Comparison of ENCODE assay signal across 9 mouse cellular contexts in genomic region chr5:38549461-38549909, GRCm38 (mm10). TPM values are rescaled to one million over a fixed set of nuclear protein-coding genes. Genes with fewer than 3 reads are reported as not detected.
DNase-seq lines count a peak whose midpoint lies in the region; ATAC-seq and TF ChIP-seq lines count a peak whose summit lies in the region.
"Had no signal": no experiment of that assay in that cellular context is flagged by ENCODE, and none has a peak within 500 bp of the region (broad histone marks: within the 10 kb centered on the region; RNA-seq: fewer than 3 reads in every experiment).

No protein-coding gene starts in this region.

- intact Hi-C loops in heart, postnatal 10 days (cut with DNase I): no loop called here

- peak; percentile 77 for ATAC-seq in embryonic facial prominence, embryonic 15.5 days (ENCODE audit: insufficient number of reproducible peaks, low FRiP score, low TSS enrichment, low read depth)

- no peak overlapping the region for H3K4me2 ChIP-seq in embryonic facial prominence, embryonic 15.5 days (replicated peaks)

- H3K27me3 ChIP-seq in kidney, adult 2 months (replicated peaks; ENCODE audit: control insufficient read depth, insufficient read depth, low read length): no peaks in the 10 kb centered on the region
- no peaks in the 10 kb centered on the region for H3K27me3 ChIP-seq in embryonic facial prominence, embryonic 15.5 days

- 57% methylated on average over 3 of the region's 3 CpGs for WGBS in kidney, adult 2 months
- WGBS in embryonic facial prominence, embryonic 15.5 days: 35% methylated on average over 3 of the region's 3 CpGs

- peaks cover 4% of the 10 kb centered on the region; the same call in 1 of the 2 replicates for H3K36me3 ChIP-seq in kidney, adult 2 months (ENCODE audit: control insufficient read depth, insufficient read depth, low read length)
- H3K36me3 ChIP-seq in embryonic facial prominence, embryonic 15.5 days: peaks cover 67% of the 10 kb centered on the region

- H3K4me1 ChIP-seq in kidney, adult 2 months (ENCODE audit: control insufficient read depth, insufficient read depth, low read length): peaks cover 9% of the 10 kb centered on the region
- peaks cover 46% of the 10 kb centered on the region for H3K4me1 ChIP-seq in embryonic facial prominence, embryonic 15.5 days

- H3K4me3 ChIP-seq in kidney, adult 2 months (ENCODE audit: insufficient read depth, low read depth, low read length): no peak overlapping the region
- H3K4me3 ChIP-seq in embryonic facial prominence, embryonic 15.5 days (replicated peaks): no peak overlapping the region

- no peak for TF ChIP-seq POLR2A in kidney, adult 2 months (IDR thresholded peaks at IDR 0.05; ENCODE audit: low read depth, low read length)

- TF ChIP-seq CTCF in kidney, adult 2 months (conservative IDR thresholded peaks at IDR 0.05; ENCODE audit: insufficient read depth, insufficient read length, low read depth, low read length): no peak

- no peak overlapping the region for H3K27ac ChIP-seq in kidney, adult 2 months (ENCODE audit: insufficient read depth, low read depth, low read length)
- peak overlapping the region; percentile 85 for H3K27ac ChIP-seq in embryonic facial prominence, embryonic 15.5 days (replicated peaks)

- H3K9ac ChIP-seq in embryonic facial prominence, embryonic 15.5 days: no peak overlapping the region

- H3K9me3 ChIP-seq in embryonic facial prominence, embryonic 15.5 days (replicated peaks): no peaks in the 10 kb centered on the region
- H3K9me3 ChIP-seq: G1E had no signal

- peak; percentile 23 for DNase-seq in kidney, adult 2 months
- no peak for DNase-seq in kidney, adult 11 months
- peak; percentile 54 to 57 for DNase-seq in heart, postnatal 10 days
- DNase-seq in lung, postnatal 14 days: peak; percentile 34
- no peak for DNase-seq in spleen, postnatal 14 days (ENCODE audit: low spot score in 2 of 2)
- no peak for DNase-seq in gastrocnemius, adult 18-20 months (ENCODE audit: low spot score)
- DNase-seq: left cerebral cortex, postnatal 4 days had no signal

RNA-seq across cellular contexts. Expression of gene Wdr1, which starts 13.5 kb away (rescaled TPM):
- 115 and 122 TPM in 2 replicates for polyA plus RNA-seq in kidney, adult 2 months (2012; rRNA removed)
- 223 and 232 TPM in 2 replicates for polyA plus RNA-seq in embryonic facial prominence, embryonic 15.5 days (2015; fragmentation: Nextera tagmentation; extraction: Ambion mirVana)
- total RNA-seq in heart, postnatal 10 days (2021): 100 to 1,000 TPM; 184 to 188 TPM
- 10 to 100 TPM; 38.3 to 70.3 TPM for total RNA-seq in gastrocnemius, adult 18-20 months (2021)

RNA-seq across cellular contexts. Expression of gene Slc2a9, which starts 46.5 kb away (rescaled TPM):
- polyA plus RNA-seq in kidney, adult 2 months (2012; rRNA removed): 9.7 and 11.1 TPM in 2 replicates
- polyA plus RNA-seq in embryonic facial prominence, embryonic 15.5 days (2015; fragmentation: Nextera tagmentation; extraction: Ambion mirVana): 1.3 and 1.5 TPM in 2 replicates
- total RNA-seq in heart, postnatal 10 days (2021): 1 to 10 TPM; 2.2 to 2.8 TPM
- under 1 TPM; 0.27 to 0.33 TPM for total RNA-seq in gastrocnemius, adult 18-20 months (2021)

Comparison
In these comparisons a context has a peak if more than half of its experiments do, and no peak if none do; other contexts are left out.
1. DNase-seq: peak in kidney, adult 2 months (single experiment), heart, postnatal 10 days (2 of 2) and lung, postnatal 14 days (single experiment); none in kidney, adult 11 months (single experiment), spleen, postnatal 14 days (0 of 2) and gastrocnemius, adult 18-20 months (single experiment).